Mouse (Mus musculus) lung, postnatal 14 days (tissue): ENCODE results near the gene Tcl1b3.
"Not testable (repeated sequence)": the region's sequence is repeated elsewhere in the genome, so short reads cannot be mapped to it uniquely, and the experiment has no call there.

Source experiments
- DNase-seq: peaks from one replicate; pipeline ENCODE4 v3.0.0; 2021

The Tcl1b3 gene

GRCm38 (mm10) chr12:105190743-105191142 lies at the start of gene Tcl1b3:
Gene Tcl1b3, plus strand, starts transcription at chr12:105191043.
- not testable (repeated sequence) for DNase-seq

GRCm38 (mm10) chr12:105143096-105143495 lies 47.7 kb upstream of the Tcl1b3 start:
- no peak for DNase-seq

GRCm38 (mm10) chr12:105144928-105145327 lies 45.9 kb upstream of the Tcl1b3 start:
- DNase-seq: not testable (repeated sequence)

GRCm38 (mm10) chr12:105145714-105146113 lies 45.1 kb upstream of the Tcl1b3 start, which contains the start of gene Tcl1b2:
Gene Tcl1b2, plus strand, starts transcription at chr12:105146014.
- DNase-seq: no peak

GRCm38 (mm10) chr12:105155286-105155685 lies 35.6 kb upstream of the Tcl1b3 start:
- not testable (repeated sequence) for DNase-seq

- DNase-seq: no peak
These were observed 32.0 kb upstream of the Tcl1b3 start for GRCm38 (mm10) chr12:105158842-105159241.

GRCm38 (mm10) chr12:105159390-105159789 lies 31.5 kb upstream of the Tcl1b3 start, which contains the start of gene Tcl1b1:
Gene Tcl1b1, plus strand, starts transcription at chr12:105159690.
- no peak for DNase-seq

GRCm38 (mm10) chr12:105166734-105167133 lies 24.1 kb upstream of the Tcl1b3 start:
- no peak for DNase-seq

GRCm38 (mm10) chr12:105173366-105173765 lies 17.5 kb upstream of the Tcl1b3 start:
- peak; percentile 2 for DNase-seq

- peak; percentile 61 for DNase-seq
These were observed 16.5 kb upstream of the Tcl1b3 start for GRCm38 (mm10) chr12:105174318-105174717.

- DNase-seq: not testable (repeated sequence)
These were observed 14.8 kb upstream of the Tcl1b3 start, which contains the start of gene Tcl1b5 for GRCm38 (mm10) chr12:105176044-105176443. Gene Tcl1b5, plus strand, starts transcription at chr12:105176344.

- DNase-seq: not testable (repeated sequence)
These were observed 9.7 kb upstream of the Tcl1b3 start for GRCm38 (mm10) chr12:105181040-105181644.

GRCm38 (mm10) chr12:105188980-105189379 lies 1.9 kb upstream of the Tcl1b3 start:
- peak; percentile 5 for DNase-seq

GRCm38 (mm10) chr12:105199684-105200497 lies 9.0 kb downstream of the Tcl1b3 start:
- DNase-seq: not testable (repeated sequence)

GRCm38 (mm10) chr12:105201657-105202056 lies 10.8 kb downstream of the Tcl1b3 start, which contains the start of gene Tcl1b4:
Gene Tcl1b4, plus strand, starts transcription at chr12:105201957.
- not testable (repeated sequence) for DNase-seq

- no peak for DNase-seq
These were observed 16.2 kb downstream of the Tcl1b3 start for GRCm38 (mm10) chr12:105207071-105207470.

GRCm38 (mm10) chr12:105208441-105208840 lies 17.6 kb downstream of the Tcl1b3 start:
- DNase-seq: no peak

GRCm38 (mm10) chr12:105209231-105209630 lies 18.4 kb downstream of the Tcl1b3 start:
- no peak for DNase-seq

- no peak for DNase-seq
These were observed 26.4 kb downstream of the Tcl1b3 start for GRCm38 (mm10) chr12:105217101-105217760.

- no peak for DNase-seq
These were observed 31.9 kb downstream of the Tcl1b3 start, which contains the start of gene Tcl1 for GRCm38 (mm10) chr12:105222601-105223319. Gene Tcl1, minus strand, starts transcription at chr12:105222793.

GRCm38 (mm10) chr12:105224621-105225320 lies 33.9 kb downstream of the Tcl1b3 start:
- no peak for DNase-seq

- DNase-seq: no peak
These were observed 43.5 kb downstream of the Tcl1b3 start for GRCm38 (mm10) chr12:105234362-105234761.
